In the genomic region with DNA sequence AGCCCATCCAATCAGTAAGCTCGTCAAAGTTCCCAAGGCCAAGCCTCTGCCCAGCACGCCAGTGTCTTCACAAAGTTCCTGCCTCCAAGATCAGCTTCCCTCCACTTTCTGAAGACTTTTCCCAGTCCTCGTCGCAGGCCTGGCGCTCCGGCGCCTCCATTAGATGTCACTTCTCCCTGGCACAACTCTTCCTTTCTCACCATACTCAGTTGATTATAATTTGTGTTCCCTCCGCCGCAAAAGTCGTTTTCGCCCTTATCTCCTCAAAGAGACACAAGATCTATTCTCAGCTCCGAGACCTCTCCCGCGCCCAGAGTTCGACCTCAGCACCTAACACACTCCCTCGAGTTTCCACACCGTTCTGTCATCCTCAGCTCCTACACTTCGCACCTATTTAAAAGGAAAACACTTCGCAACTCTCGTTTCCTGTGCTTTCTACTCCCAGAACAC, we compare ENCODE assay signal across 8 mouse cellular contexts. TPM values are rescaled to one million over a fixed set of nuclear protein-coding genes. Genes with fewer than 3 reads are reported as not detected.
DNase-seq lines count a peak whose midpoint lies in the region; ATAC-seq and TF ChIP-seq lines count a peak whose summit lies in the region.

No protein-coding gene starts in this region.

- DNase-seq in left cerebral cortex, postnatal 14 days (ENCODE audit: low spot score in 2 of 2): peak; percentile 25 to 32
- no peak for DNase-seq in left cerebral cortex, adult 18-20 months (ENCODE audit: low spot score in 2 of 2)
- peak; percentile 42 for DNase-seq in ZHBTc4 (ENCODE audit: low read depth, low spot score)
- peak; percentile 40 to 50 for DNase-seq in lung, postnatal 4 days
- DNase-seq in stomach, postnatal 0 days (ENCODE audit: low spot score): peak; percentile 49
- DNase-seq in T-cell, adult 2 months (ENCODE audit: low spot score): no peak

- no peaks in the 10 kb centered on the region for H3K9me3 ChIP-seq in intestine, postnatal 0 days (ENCODE audit: control insufficient read depth)
- no peaks in the 10 kb centered on the region for H3K9me3 ChIP-seq in stomach, postnatal 0 days (ENCODE audit: control insufficient read depth, low read length)

- H3K36me3 ChIP-seq in intestine, postnatal 0 days (ENCODE audit: control insufficient read depth, insufficient read depth): no peaks in the 10 kb centered on the region
- no peaks in the 10 kb centered on the region for H3K36me3 ChIP-seq in stomach, postnatal 0 days (ENCODE audit: control insufficient read depth, insufficient read depth, low read length)

- H3K9ac ChIP-seq in intestine, postnatal 0 days (ENCODE audit: low read depth, low read length): peak overlapping the region; percentile 89
- peak overlapping the region; percentile 90 for H3K9ac ChIP-seq in stomach, postnatal 0 days (ENCODE audit: low read length)

- peak; percentile 32; the same call in 1 of the 2 replicates for ATAC-seq in erythroid progenitor cell, adult 5-6 weeks (replicated peaks; ENCODE audit: low FRiP score, poor library complexity, severe bottlenecking)
- no peak for ATAC-seq in intestine, postnatal 0 days
- no peak for ATAC-seq in stomach, postnatal 0 days (ENCODE audit: low FRiP score, low TSS enrichment)

- peaks cover 9% of the 10 kb centered on the region; the same call in 1 of the 2 replicates for H3K4me1 ChIP-seq in intestine, postnatal 0 days (replicated peaks; ENCODE audit: control insufficient read depth, insufficient read depth, low read length)
- H3K4me1 ChIP-seq in stomach, postnatal 0 days (replicated peaks; ENCODE audit: control insufficient read depth, insufficient read depth): no peaks in the 10 kb centered on the region

- under 1% methylated on average over 20 of the region's 20 CpGs for WGBS in intestine, postnatal 0 days
- under 1% methylated on average over 20 of the region's 20 CpGs for WGBS in stomach, postnatal 0 days

- intact Hi-C loops in left cerebral cortex, postnatal 14 days (cut with DNase I): no loop called here

- H3K4me2 ChIP-seq in intestine, postnatal 0 days (replicated peaks; ENCODE audit: low read depth): peak overlapping the region; percentile 68
- peak overlapping the region; percentile 56 for H3K4me2 ChIP-seq in stomach, postnatal 0 days (replicated peaks; ENCODE audit: low read depth)

- no peaks in the 10 kb centered on the region for H3K27me3 ChIP-seq in intestine, postnatal 0 days (replicated peaks; ENCODE audit: control insufficient read depth, insufficient read depth, low read length)
- no peaks in the 10 kb centered on the region for H3K27me3 ChIP-seq in stomach, postnatal 0 days (ENCODE audit: control insufficient read depth, insufficient read depth, low read length)

- no peak for TF ChIP-seq CTCF in intestine, postnatal 0 days (IDR thresholded peaks at IDR 0.05; ENCODE audit: low read depth)
- TF ChIP-seq CTCF in stomach, postnatal 0 days (IDR thresholded peaks at IDR 0.05; ENCODE audit: low read depth): no peak

- H3K4me3 ChIP-seq in intestine, postnatal 0 days (ENCODE audit: low read depth, low read length): peak overlapping the region; percentile 84
- peak overlapping the region; percentile 89 for H3K4me3 ChIP-seq in stomach, postnatal 0 days (ENCODE audit: low read depth, low read length)

- no peak for TF ChIP-seq EP300 in stomach, postnatal 0 days (optimal IDR thresholded peaks at IDR 0.05)

- H3K27ac ChIP-seq in intestine, postnatal 0 days (ENCODE audit: low read depth, low read length): peak overlapping the region; percentile 97
- peak overlapping the region; percentile 97 for H3K27ac ChIP-seq in stomach, postnatal 0 days (replicated peaks)

RNA-seq across cellular contexts. Expression of a gene that starts 0.9 kb away (rescaled TPM):
- 100 to 1,000 TPM; 136 to 137 TPM for total RNA-seq in left cerebral cortex, postnatal 14 days (2021)
- 100 to 1,000 TPM; 221 to 223 TPM for total RNA-seq in left cerebral cortex, adult 18-20 months (2021)
- 66.7 and 69.2 TPM in 2 replicates for total RNA-seq in erythroid progenitor cell, adult 5-6 weeks (2015; ENCODE audit: low replicate concordance)
- total RNA-seq in erythroid progenitor cell, adult 5-6 weeks (2017; ENCODE audit: low replicate concordance): 124 and 152 TPM in 2 replicates
- polyA plus RNA-seq in intestine, postnatal 0 days (2015; fragmentation: Nextera tagmentation; extraction: Ambion mirVana): 27.4 and 29.5 TPM in 2 replicates
- polyA plus RNA-seq in stomach, postnatal 0 days (2015; fragmentation: Nextera tagmentation; extraction: Ambion mirVana): 23.3 and 25.4 TPM in 2 replicates

RNA-seq across cellular contexts. Expression of a gene that starts 18.4 kb away (rescaled TPM):
- total RNA-seq in left cerebral cortex, postnatal 14 days (2021): 10 to 100 TPM; 66.0 to 71.1 TPM
- 10 to 100 TPM; 43.5 to 44.7 TPM for total RNA-seq in left cerebral cortex, adult 18-20 months (2021)
- total RNA-seq in erythroid progenitor cell, adult 5-6 weeks (2015; ENCODE audit: low replicate concordance): 69.2 and 80.1 TPM in 2 replicates
- 29.2 and 44.5 TPM in 2 replicates for total RNA-seq in erythroid progenitor cell, adult 5-6 weeks (2017; ENCODE audit: low replicate concordance)
- 156 and 160 TPM in 2 replicates for polyA plus RNA-seq in intestine, postnatal 0 days (2015; fragmentation: Nextera tagmentation; extraction: Ambion mirVana)
- 163 and 179 TPM in 2 replicates for polyA plus RNA-seq in stomach, postnatal 0 days (2015; fragmentation: Nextera tagmentation; extraction: Ambion mirVana)

RNA-seq across cellular contexts. Expression of a gene that starts 36.7 kb away (rescaled TPM):
- 10 to 100 TPM; 18.7 to 20.5 TPM for total RNA-seq in left cerebral cortex, postnatal 14 days (2021)
- 10 to 100 TPM; 21.3 to 23.3 TPM for total RNA-seq in left cerebral cortex, adult 18-20 months (2021)
- total RNA-seq in erythroid progenitor cell, adult 5-6 weeks (2015; ENCODE audit: low replicate concordance): 2.9 and 11.2 TPM in 2 replicates
- total RNA-seq in erythroid progenitor cell, adult 5-6 weeks (2017; ENCODE audit: low replicate concordance): 4.2 and 6.0 TPM in 2 replicates
- polyA plus RNA-seq in intestine, postnatal 0 days (2015; fragmentation: Nextera tagmentation; extraction: Ambion mirVana): 1.4 and 1.6 TPM in 2 replicates
- 1.3 and 1.4 TPM in 2 replicates for polyA plus RNA-seq in stomach, postnatal 0 days (2015; fragmentation: Nextera tagmentation; extraction: Ambion mirVana)

Comparison
In these comparisons a context has a peak if more than half of its experiments do, and no peak if none do; other contexts are left out.
1. DNase-seq: peak in left cerebral cortex, postnatal 14 days (2 of 2), ZHBTc4 (single experiment), lung, postnatal 4 days (2 of 2) and stomach, postnatal 0 days (single experiment); none in left cerebral cortex, adult 18-20 months (0 of 2) and T-cell, adult 2 months (single experiment).